Mouse (Mus musculus): ENCODE measurements around the gene Zfp750. TPM values are rescaled to one million over a fixed set of nuclear protein-coding genes. Genes with fewer than 3 reads are reported as not detected.

Zfp750 gene
- polyA plus RNA-seq, 1 experiment from 2014 or later, result 0.26 TPM

DNA sequence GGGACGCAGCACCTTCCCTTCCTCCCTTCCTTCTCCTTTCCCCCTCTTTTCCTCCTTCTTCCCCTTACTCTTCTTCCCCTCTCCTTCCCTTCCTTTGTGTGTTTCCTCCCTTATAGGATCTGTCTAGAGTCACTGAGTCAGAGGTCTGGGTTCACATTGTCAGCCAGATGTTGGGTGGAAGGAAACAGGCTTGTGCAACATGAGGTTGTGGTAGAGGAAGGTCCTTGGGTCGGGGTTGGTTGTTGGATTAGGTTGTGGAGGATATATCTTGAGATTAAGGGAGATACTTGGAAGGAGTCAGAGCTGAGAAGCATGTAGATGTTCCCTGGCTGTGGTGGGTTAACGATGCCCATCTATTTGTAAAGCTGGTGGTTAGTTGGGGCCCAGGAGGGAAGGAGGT, 44.3 kb downstream of the Zfp750 start:
- no peak overlapping the region for H3K4me2 ChIP-seq (replicated peaks; ENCODE audit: low read depth)
- 81% methylated on average over 3 of the region's 3 CpGs for WGBS
- H3K27ac ChIP-seq (ENCODE audit: low read depth, low read length), result no peak overlapping the region
- no peaks in the 10 kb centered on the region for H3K4me1 ChIP-seq (replicated peaks; ENCODE audit: control insufficient read depth, insufficient read depth, low read length)
- TF ChIP-seq CTCF (IDR thresholded peaks at IDR 0.05; ENCODE audit: low read depth), result no peak
- peaks cover 14% of the 10 kb centered on the region; the same call in 1 of the 2 replicates for H3K36me3 ChIP-seq (ENCODE audit: control insufficient read depth, insufficient read depth)
- no peaks in the 10 kb centered on the region for H3K27me3 ChIP-seq (replicated peaks; ENCODE audit: control insufficient read depth, insufficient read depth, low read length)
- H3K9me3 ChIP-seq (ENCODE audit: control insufficient read depth), result no peaks in the 10 kb centered on the region
- H3K9ac ChIP-seq (ENCODE audit: low read depth, low read length), result no peak overlapping the region
- H3K4me3 ChIP-seq (ENCODE audit: low read depth, low read length), result no peak overlapping the region
- no peak for ATAC-seq

DNA sequence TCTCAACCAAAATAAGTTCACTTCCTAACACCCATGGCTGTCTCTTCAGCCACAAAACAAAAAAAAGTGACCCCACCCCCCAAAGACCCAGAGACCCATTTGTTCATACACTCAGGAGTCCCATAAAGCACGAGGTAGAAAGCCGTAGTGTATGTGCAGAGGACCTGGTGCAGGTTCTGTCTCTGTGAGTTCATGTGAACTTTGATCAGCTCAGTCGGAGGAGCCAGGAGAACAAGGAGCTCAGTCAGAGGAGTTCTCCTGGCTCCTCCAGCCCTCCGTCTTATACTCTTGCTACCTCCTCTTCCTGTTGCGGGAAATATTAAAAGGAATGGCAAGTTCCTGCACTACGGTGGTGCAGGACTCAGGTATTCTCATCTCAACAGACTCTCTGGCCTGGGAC, 51.7 kb downstream of the Zfp750 start:
- H3K9me3 ChIP-seq (ENCODE audit: control insufficient read depth), result no peaks in the 10 kb centered on the region
- H3K27ac ChIP-seq (ENCODE audit: low read depth, low read length), result no peak overlapping the region; the same call in 1 of the 2 replicates
- no peak overlapping the region for H3K4me3 ChIP-seq (ENCODE audit: low read depth, low read length)
- no peak overlapping the region for H3K9ac ChIP-seq (ENCODE audit: low read depth, low read length)
- H3K4me2 ChIP-seq (replicated peaks; ENCODE audit: low read depth), result no peak overlapping the region
- TF ChIP-seq CTCF (IDR thresholded peaks at IDR 0.05; ENCODE audit: low read depth), result no peak
- no peaks in the 10 kb centered on the region for H3K4me1 ChIP-seq (replicated peaks; ENCODE audit: control insufficient read depth, insufficient read depth, low read length)
- 45% methylated on average over 6 of the region's 6 CpGs for WGBS
- peaks cover 15% of the 10 kb centered on the region; the same call in 1 of the 2 replicates for H3K36me3 ChIP-seq (ENCODE audit: control insufficient read depth, insufficient read depth)
- ATAC-seq, result peak; percentile 73
- no peaks in the 10 kb centered on the region for H3K27me3 ChIP-seq (replicated peaks; ENCODE audit: control insufficient read depth, insufficient read depth, low read length)

Other genes starting within 250 kb of the Zfp750 start
- gene Wdr45b, start 164.9 kb downstream of the Zfp750 start, polyA plus RNA-seq (2015; fragmentation: Nextera tagmentation; extraction: Ambion mirVana), result 47.0 and 47.9 TPM in 2 replicates
- gene Rab40b, start 131.1 kb downstream of the Zfp750 start, polyA plus RNA-seq (2015; fragmentation: Nextera tagmentation; extraction: Ambion mirVana), result 2.2 and 3.4 TPM in 2 replicates
- gene Fn3krp, start 97.9 kb downstream of the Zfp750 start, polyA plus RNA-seq (2015; fragmentation: Nextera tagmentation; extraction: Ambion mirVana), result 3.4 and 3.5 TPM in 2 replicates
- gene Fn3k, start 84.4 kb downstream of the Zfp750 start, polyA plus RNA-seq (2015; fragmentation: Nextera tagmentation; extraction: Ambion mirVana), result 0.51 and 0.60 TPM in 2 replicates
- 29.9 and 31.5 TPM in 2 replicates for gene Tbcd, start 67.4 kb downstream of the Zfp750 start, polyA plus RNA-seq (2015; fragmentation: Nextera tagmentation; extraction: Ambion mirVana)
- gene B3gntl1, start 153.8 kb upstream of the Zfp750 start, polyA plus RNA-seq (2015; fragmentation: Nextera tagmentation; extraction: Ambion mirVana), result 3.2 and 3.7 TPM in 2 replicates
- gene Metrnl, start 182.2 kb upstream of the Zfp750 start, polyA plus RNA-seq (2015; fragmentation: Nextera tagmentation; extraction: Ambion mirVana), result 50.2 and 50.9 TPM in 2 replicates